Mouse (Mus musculus): ENCODE measurements around the gene Tomm6. TPM values are rescaled to one million over a fixed set of nuclear protein-coding genes. Genes with fewer than 3 reads are reported as not detected.

The Tomm6 gene
- polyA plus RNA-seq (2016; fragmentation: Nextera tagmentation; extraction: Ambion mirVana): 362 and 379 TPM in 2 replicates

DNA sequence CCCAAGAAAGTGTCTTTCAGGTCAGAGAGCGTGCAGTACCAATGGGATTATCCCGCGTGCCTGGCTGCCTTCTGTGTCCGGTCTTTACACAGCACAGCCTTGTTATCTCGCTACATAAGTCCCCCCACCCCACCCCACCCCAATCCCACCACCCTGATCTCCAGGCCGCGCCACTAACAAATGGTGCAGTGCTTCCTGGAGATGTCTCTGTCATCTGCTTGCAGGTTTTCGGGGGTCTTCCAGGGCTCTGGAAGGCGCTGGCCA is at the start of gene Tomm6:
Gene Tomm6, minus strand, starts transcription at position 43 of the 264 bp plus-strand sequence.
- Histone ChIP-seq H3K9me3 (no peaks in the 10 kb centered on the region), H3K27me3 (ENCODE audit: poor library complexity, severe bottlenecking) (peaks cover 42% of the 10 kb centered on the region), H3K4me3 (peak within 1 kb of the TSS; percentile 87), H3K36me3 (replicated peaks) (peaks cover 33% of the 10 kb centered on the region), H3K27ac (peak within 1 kb of the TSS; percentile 92), H3K4me1 (peaks cover 35% of the 10 kb centered on the region)
- WGBS: under 1% methylated on average over 9 of the region's 9 CpGs
- DNase-seq (ENCODE audit: extremely low spot score, low spot score): no peak

DNA sequence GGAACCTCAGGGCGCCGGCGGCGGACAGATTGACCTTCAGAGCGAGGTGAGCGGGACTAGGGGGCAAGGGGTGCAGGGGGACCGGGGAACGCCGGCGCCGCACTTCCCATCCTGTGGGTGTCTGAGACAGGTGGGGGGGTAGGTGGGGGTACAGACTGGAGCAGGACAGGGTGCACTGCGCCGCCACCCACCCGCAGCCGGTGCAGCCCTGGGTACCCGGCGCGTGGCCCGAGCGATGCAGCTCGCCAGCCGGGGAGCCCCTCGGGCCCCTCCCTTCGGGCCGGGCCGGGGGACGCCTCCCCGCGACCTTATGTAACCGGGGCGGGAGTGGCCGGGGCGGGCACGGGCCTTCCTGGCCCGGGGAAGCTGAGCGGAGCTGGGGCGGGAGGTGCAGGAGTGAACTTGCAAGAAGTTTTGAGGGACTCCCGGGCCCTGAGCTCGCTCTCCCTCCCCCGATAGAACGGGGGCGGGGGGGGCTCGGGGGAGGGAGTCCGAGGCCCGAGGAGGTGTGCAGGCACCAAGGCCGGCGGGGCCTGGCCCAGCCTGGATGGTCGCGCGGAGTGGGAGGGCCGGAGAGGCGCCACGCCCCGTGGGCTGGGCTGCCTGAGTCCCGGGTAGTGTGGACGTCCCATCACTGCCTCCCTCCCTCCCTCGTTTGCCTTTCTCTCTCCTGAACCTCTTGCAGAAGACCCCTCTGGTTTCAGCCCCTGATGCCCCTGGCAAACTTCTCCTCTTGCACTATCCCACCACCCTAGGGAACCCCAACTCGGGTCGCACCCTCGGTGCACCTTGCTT is 49.3 kb upstream of the Tomm6 start:
- WGBS: 2% methylated on average over 59 of the region's 60 CpGs
- DNase-seq (ENCODE audit: extremely low spot score, low spot score): peak; percentile 62
- peaks cover 34% of the 10 kb centered on the region for H3K4me1 ChIP-seq
- peak overlapping the region; percentile 71 for H3K27ac ChIP-seq
- peak overlapping the region; percentile 68 for H3K4me3 ChIP-seq
- H3K36me3 ChIP-seq (replicated peaks): no peaks in the 10 kb centered on the region
- H3K9me3 ChIP-seq: no peaks in the 10 kb centered on the region
- peaks cover 59% of the 10 kb centered on the region for H3K27me3 ChIP-seq (ENCODE audit: poor library complexity, severe bottlenecking)

GRCm38 (mm10) chr17:47736856-47737255 is 48.7 kb upstream of the Tomm6 start, which contains the start of gene Tfeb:
TSS of gene Tfeb (plus strand) at chr17:47737030.
- Histone ChIP-seq H3K4me3 (peak within 1 kb of the TSS; percentile 68), H3K4me1 (peaks cover 34% of the 10 kb centered on the region), H3K27ac (peak within 1 kb of the TSS; percentile 71), H3K36me3 (replicated peaks) (no peaks in the 10 kb centered on the region), H3K9me3 (no peaks in the 10 kb centered on the region), H3K27me3 (ENCODE audit: poor library complexity, severe bottlenecking) (peaks cover 64% of the 10 kb centered on the region)
- DNase-seq (ENCODE audit: extremely low spot score, low spot score): peak; percentile 90
- under 1% methylated on average over 47 of the region's 47 CpGs for WGBS

GRCm38 (mm10) chr17:47735553-47736100 is 47.4 kb upstream of the Tomm6 start:
- peaks cover 55% of the 10 kb centered on the region for H3K27me3 ChIP-seq (ENCODE audit: poor library complexity, severe bottlenecking)

GRCm38 (mm10) chr17:47730633-47731575 is 42.7 kb upstream of the Tomm6 start:
- DNase-seq (ENCODE audit: extremely low spot score, low spot score): no peak

More at GRCm38 (mm10) chr17:47735553-47736100, 47.4 kb upstream of the Tomm6 start:
- Histone ChIP-seq H3K27ac (no peak overlapping the region), H3K9me3 (no peaks in the 10 kb centered on the region), H3K4me3 (no peak overlapping the region), H3K4me1 (peaks cover 41% of the 10 kb centered on the region), H3K36me3 (replicated peaks) (no peaks in the 10 kb centered on the region)
- DNase-seq (ENCODE audit: extremely low spot score, low spot score): no peak
- WGBS: 79% methylated on average over 14 of the region's 14 CpGs

DNA sequence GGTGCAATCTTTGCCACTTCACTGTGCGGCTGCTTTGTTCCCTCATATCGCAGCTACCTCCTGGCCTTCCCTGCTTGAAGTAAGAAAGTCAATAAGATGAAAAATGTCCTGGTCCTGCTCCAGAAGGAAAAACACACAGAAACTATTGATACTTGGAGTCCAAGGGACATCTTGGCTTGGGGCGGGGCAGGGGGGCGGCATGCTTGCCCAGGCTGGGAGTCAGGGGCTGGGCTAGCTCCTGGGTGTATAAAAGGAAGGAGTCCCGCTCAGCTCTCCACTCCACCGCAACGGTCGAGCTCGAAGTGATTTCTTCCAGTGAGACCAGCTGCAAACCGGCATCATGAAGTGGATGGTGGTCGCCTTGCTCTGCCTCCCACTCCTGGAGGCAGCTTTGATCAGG is 38.4 kb upstream of the Tomm6 start, which contains the start of gene Pgc:
Gene Pgc, plus strand, starts transcription at position 277 of the 400 bp plus-strand sequence.
- WGBS: 84% methylated on average over 11 of the region's 11 CpGs
- Histone ChIP-seq H3K9me3 (no peaks in the 10 kb centered on the region), H3K27ac (no peak within 1 kb of the TSS), H3K36me3 (replicated peaks) (no peaks in the 10 kb centered on the region), H3K27me3 (ENCODE audit: poor library complexity, severe bottlenecking) (peaks cover 4% of the 10 kb centered on the region; the same call in 1 of the 2 replicates), H3K4me3 (no peak within 1 kb of the TSS), H3K4me1 (peaks cover 14% of the 10 kb centered on the region)
- DNase-seq (ENCODE audit: extremely low spot score, low spot score): no peak

More at GRCm38 (mm10) chr17:47730633-47731575, 42.7 kb upstream of the Tomm6 start:
- Histone ChIP-seq H3K27me3 (ENCODE audit: poor library complexity, severe bottlenecking) (peaks cover 20% of the 10 kb centered on the region; the same call in 1 of the 2 replicates), H3K4me1 (peaks cover 14% of the 10 kb centered on the region), H3K36me3 (replicated peaks) (no peaks in the 10 kb centered on the region), H3K9me3 (no peaks in the 10 kb centered on the region), H3K4me3 (no peak overlapping the region), H3K27ac (no peak overlapping the region)
- 48% methylated on average over 24 of the region's 24 CpGs for WGBS

- Histone ChIP-seq H3K9me3 (no peaks in the 10 kb centered on the region), H3K27me3 (ENCODE audit: poor library complexity, severe bottlenecking) (no peaks in the 10 kb centered on the region), H3K4me1 (no peaks in the 10 kb centered on the region), H3K27ac (no peak overlapping the region), H3K4me3 (no peak overlapping the region), H3K36me3 (replicated peaks) (no peaks in the 10 kb centered on the region)
- no peak for DNase-seq (ENCODE audit: extremely low spot score, low spot score)
- 88% methylated on average over 4 of the region's 4 CpGs for WGBS
Observed at GRCm38 (mm10) chr17:47721183-47721582, 33.0 kb upstream of the Tomm6 start.

DNA sequence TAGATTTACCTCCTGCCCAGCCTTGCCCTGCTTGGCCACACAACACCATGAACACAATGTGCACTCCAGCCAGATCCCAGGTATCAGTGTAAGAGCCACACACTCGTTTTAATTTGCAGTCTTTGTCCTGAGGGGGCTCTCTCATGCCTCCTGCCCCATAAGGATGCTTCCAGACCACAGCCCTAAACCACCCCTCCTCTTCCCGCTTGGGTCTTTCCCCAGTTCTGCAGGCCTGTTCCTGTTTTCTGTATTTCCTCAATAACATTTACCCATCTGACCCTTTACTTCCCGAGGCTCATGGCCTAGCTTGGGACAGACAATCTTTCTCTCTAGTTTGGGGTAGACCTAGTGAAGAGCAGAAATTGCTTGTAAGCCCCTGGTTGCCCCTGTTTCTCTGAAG is 26.9 kb upstream of the Tomm6 start:
- Histone ChIP-seq H3K36me3 (replicated peaks) (no peaks in the 10 kb centered on the region), H3K27me3 (ENCODE audit: poor library complexity, severe bottlenecking) (no peaks in the 10 kb centered on the region), H3K9me3 (no peaks in the 10 kb centered on the region), H3K4me3 (no peak overlapping the region), H3K4me1 (peaks cover 5% of the 10 kb centered on the region), H3K27ac (no peak overlapping the region)
- DNase-seq (ENCODE audit: extremely low spot score, low spot score): no peak
- WGBS: 64% methylated on average over 3 of the region's 3 CpGs

GRCm38 (mm10) chr17:47712889-47713571 is 24.8 kb upstream of the Tomm6 start:
- Histone ChIP-seq H3K4me1 (peaks cover 5% of the 10 kb centered on the region), H3K27ac (no peak overlapping the region), H3K36me3 (replicated peaks) (no peaks in the 10 kb centered on the region), H3K4me3 (no peak overlapping the region), H3K27me3 (ENCODE audit: poor library complexity, severe bottlenecking) (no peaks in the 10 kb centered on the region), H3K9me3 (no peaks in the 10 kb centered on the region)
- WGBS: 47% methylated on average over 11 of the region's 22 CpGs
- no peak for DNase-seq (ENCODE audit: extremely low spot score, low spot score)

GRCm38 (mm10) chr17:47711883-47712282 is 23.7 kb upstream of the Tomm6 start:
- Histone ChIP-seq H3K36me3 (replicated peaks) (no peaks in the 10 kb centered on the region), H3K27me3 (ENCODE audit: poor library complexity, severe bottlenecking) (no peaks in the 10 kb centered on the region), H3K27ac (no peak overlapping the region), H3K9me3 (no peaks in the 10 kb centered on the region), H3K4me3 (no peak overlapping the region), H3K4me1 (peaks cover 7% of the 10 kb centered on the region)
- 74% methylated on average over 6 of the region's 6 CpGs for WGBS
- DNase-seq (ENCODE audit: extremely low spot score, low spot score): no peak

DNA sequence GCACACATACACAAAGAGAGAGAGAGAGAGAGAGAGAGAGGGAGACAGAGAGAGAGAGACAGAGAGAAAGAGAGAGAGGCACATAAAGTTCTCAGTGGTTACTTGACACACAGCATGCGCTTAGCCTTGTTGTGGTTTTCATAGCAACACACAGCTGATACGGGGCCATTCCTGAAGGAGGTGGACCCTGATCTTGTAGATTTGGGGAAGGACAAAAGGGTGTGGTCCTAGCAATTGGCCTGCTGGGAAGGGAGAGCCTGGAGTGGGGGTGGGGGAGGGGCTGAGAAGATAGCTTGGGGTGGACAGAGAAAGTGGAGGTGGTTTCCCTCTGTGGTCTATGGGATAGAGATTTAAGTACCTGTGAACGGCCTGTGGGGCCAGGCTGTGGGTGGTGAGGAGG is 21.9 kb upstream of the Tomm6 start:
- no peak overlapping the region for H3K4me3 ChIP-seq
- H3K27ac ChIP-seq: no peak overlapping the region
- H3K27me3 ChIP-seq (ENCODE audit: poor library complexity, severe bottlenecking): peaks cover 10% of the 10 kb centered on the region; the same call in 1 of the 2 replicates
- H3K4me1 ChIP-seq: peaks cover 15% of the 10 kb centered on the region
- WGBS: 83% methylated on average over 3 of the region's 3 CpGs
- DNase-seq (ENCODE audit: extremely low spot score, low spot score): no peak
- no peaks in the 10 kb centered on the region for H3K36me3 ChIP-seq (replicated peaks)
- H3K9me3 ChIP-seq: no peaks in the 10 kb centered on the region

DNA sequence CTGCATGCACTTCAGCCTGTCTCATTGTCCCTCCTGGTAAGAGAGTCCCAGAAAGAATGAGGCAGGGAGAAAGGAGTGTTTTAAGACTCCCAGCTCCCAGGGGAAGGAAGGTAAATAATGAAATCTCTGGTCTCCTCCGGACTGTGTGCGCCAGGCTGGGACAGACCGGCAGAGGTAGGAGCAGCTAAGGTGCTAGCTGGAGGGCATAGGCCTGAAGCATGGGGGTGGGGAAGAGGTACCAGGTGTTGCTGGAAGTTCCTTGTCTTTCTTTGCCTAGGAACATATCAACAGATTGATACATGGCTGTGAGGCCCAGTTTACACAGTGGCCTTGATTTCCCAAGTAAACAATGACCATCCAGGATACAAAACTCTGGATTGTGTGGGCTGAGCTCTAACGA is 20.8 kb upstream of the Tomm6 start:
- Histone ChIP-seq H3K27ac (no peak overlapping the region), H3K9me3 (no peaks in the 10 kb centered on the region), H3K27me3 (ENCODE audit: poor library complexity, severe bottlenecking) (peaks cover 20% of the 10 kb centered on the region), H3K4me3 (no peak overlapping the region), H3K36me3 (replicated peaks) (peaks cover 6% of the 10 kb centered on the region; the same call in 1 of the 2 replicates), H3K4me1 (peaks cover 15% of the 10 kb centered on the region)
- no peak for DNase-seq (ENCODE audit: extremely low spot score, low spot score)
- 80% methylated on average over 4 of the region's 4 CpGs for WGBS
